Mouse (Mus musculus): Measurements from ENCODE around the gene Olfr376. TPM values are rescaled to one million over a fixed set of nuclear protein-coding genes. Genes with fewer than 3 reads are reported as not detected.

Olfr376 gene
- total RNA-seq (2014; fragmentation: Nextera tagmentation) (not detected in 2 replicates), total RNA-seq (2017) (0.27 TPM in 1 of 2 replicates, not detected in the other), polyA plus RNA-seq (2012) (not detected in 2 replicates)

- Histone ChIP-seq H3K4me1 (ENCODE audit: insufficient read depth, low read depth, low read length) (no peaks in the 10 kb centered on the region), H3K9me3 (replicated peaks) (no peaks in the 10 kb centered on the region), H3K36me3 (replicated peaks) (no peaks in the 10 kb centered on the region), H3K4me3 (ENCODE audit: low read depth, low read length) (no peak within 1 kb of the TSS), H3K27me3 (ENCODE audit: insufficient read depth, low read length) (no peaks in the 10 kb centered on the region)
- ATAC-seq (ENCODE audit: extremely low read depth, insufficient number of reproducible peaks, low FRiP score, poor library complexity, severe bottlenecking), result no peak
- TF ChIP-seq GATA1 (IDR thresholded peaks at IDR 0.05; ENCODE audit: borderline replicate concordance, low read length) (no peak), GATA2 (IDR thresholded peaks at IDR 0.05; ENCODE audit: borderline replicate concordance, low read depth, low read length) (no peak), POLR2AphosphoS5 (IDR thresholded peaks at IDR 0.05; ENCODE audit: insufficient replicate concordance, low read depth, low read length) (no peak), TAL1 (conservative IDR thresholded peaks at IDR 0.05; ENCODE audit: low read depth, low read length) (no peak), CTCF (IDR thresholded peaks at IDR 0.05; ENCODE audit: low read depth, low read length) (no peak)
- DNase-seq (ENCODE audit: low spot score), result no peak
Measured at GRCm38 (mm10) chr11:73370946-73371345, at the start of gene Olfr376. TSS of gene Olfr376 (plus strand) at chr11:73371246.

- H3K27me3 ChIP-seq (ENCODE audit: insufficient read depth, low read length), result no peaks in the 10 kb centered on the region
- peaks cover 6% of the 10 kb centered on the region for H3K9me3 ChIP-seq (replicated peaks)
- H3K36me3 ChIP-seq (replicated peaks), result no peaks in the 10 kb centered on the region
- TF ChIP-seq CTCF (IDR thresholded peaks at IDR 0.05; ENCODE audit: low read depth, low read length) (no peak), POLR2AphosphoS5 (IDR thresholded peaks at IDR 0.05; ENCODE audit: insufficient replicate concordance, low read depth, low read length) (no peak), TAL1 (conservative IDR thresholded peaks at IDR 0.05; ENCODE audit: low read depth, low read length) (no peak), GATA2 (IDR thresholded peaks at IDR 0.05; ENCODE audit: borderline replicate concordance, low read depth, low read length) (no peak), GATA1 (IDR thresholded peaks at IDR 0.05; ENCODE audit: borderline replicate concordance, low read length) (no peak)
- ATAC-seq (ENCODE audit: extremely low read depth, insufficient number of reproducible peaks, low FRiP score, poor library complexity, severe bottlenecking) (no peak), DNase-seq (ENCODE audit: low spot score) (no peak)
- H3K4me1 ChIP-seq (ENCODE audit: insufficient read depth, low read depth, low read length), result peaks cover 6% of the 10 kb centered on the region
- H3K4me3 ChIP-seq (ENCODE audit: low read depth, low read length), result no peak overlapping the region
Measured at GRCm38 (mm10) chr11:73323906-73324830, 46.9 kb upstream of the Olfr376 start.

- Histone ChIP-seq H3K27me3 (ENCODE audit: insufficient read depth, low read length) (peaks cover 9% of the 10 kb centered on the region; the same call in 1 of the 2 replicates), H3K9me3 (replicated peaks) (peaks cover under 1% of the 10 kb centered on the region; the same call in 1 of the 2 replicates), H3K36me3 (replicated peaks) (no peaks in the 10 kb centered on the region), H3K4me1 (ENCODE audit: insufficient read depth, low read depth, low read length) (peaks cover 4% of the 10 kb centered on the region), H3K4me3 (ENCODE audit: low read depth, low read length) (no peak overlapping the region)
- DNase-seq (ENCODE audit: low spot score) (no peak), ATAC-seq (ENCODE audit: extremely low read depth, insufficient number of reproducible peaks, low FRiP score, poor library complexity, severe bottlenecking) (no peak)
- TF ChIP-seq CTCF (IDR thresholded peaks at IDR 0.05; ENCODE audit: low read depth, low read length) (no peak), POLR2AphosphoS5 (IDR thresholded peaks at IDR 0.05; ENCODE audit: insufficient replicate concordance, low read depth, low read length) (no peak), TAL1 (conservative IDR thresholded peaks at IDR 0.05; ENCODE audit: low read depth, low read length) (no peak), GATA2 (IDR thresholded peaks at IDR 0.05; ENCODE audit: borderline replicate concordance, low read depth, low read length) (no peak), GATA1 (IDR thresholded peaks at IDR 0.05; ENCODE audit: borderline replicate concordance, low read length) (no peak)
Measured at GRCm38 (mm10) chr11:73326485-73326886, 44.6 kb upstream of the Olfr376 start.

GRCm38 (mm10) chr11:73327361-73327760 is 43.7 kb upstream of the Olfr376 start:
- DNase-seq (ENCODE audit: low spot score), result no peak
- Histone ChIP-seq H3K27me3 (ENCODE audit: insufficient read depth, low read length) (peaks cover 9% of the 10 kb centered on the region; the same call in 1 of the 2 replicates), H3K9me3 (replicated peaks) (no peaks in the 10 kb centered on the region), H3K36me3 (replicated peaks) (no peaks in the 10 kb centered on the region), H3K4me1 (ENCODE audit: insufficient read depth, low read depth, low read length) (peaks cover 4% of the 10 kb centered on the region), H3K4me3 (ENCODE audit: low read depth, low read length) (no peak overlapping the region)
- ATAC-seq (ENCODE audit: extremely low read depth, insufficient number of reproducible peaks, low FRiP score, poor library complexity, severe bottlenecking), result no peak
- TF ChIP-seq GATA2 (IDR thresholded peaks at IDR 0.05; ENCODE audit: borderline replicate concordance, low read depth, low read length) (no peak), CTCF (IDR thresholded peaks at IDR 0.05; ENCODE audit: low read depth, low read length) (no peak), POLR2AphosphoS5 (IDR thresholded peaks at IDR 0.05; ENCODE audit: insufficient replicate concordance, low read depth, low read length) (no peak), TAL1 (conservative IDR thresholded peaks at IDR 0.05; ENCODE audit: low read depth, low read length) (no peak), GATA1 (IDR thresholded peaks at IDR 0.05; ENCODE audit: borderline replicate concordance, low read length) (no peak)

- TF ChIP-seq GATA2 (IDR thresholded peaks at IDR 0.05; ENCODE audit: borderline replicate concordance, low read depth, low read length), result no peak
- no peak for TF ChIP-seq CTCF (IDR thresholded peaks at IDR 0.05; ENCODE audit: low read depth, low read length)
- no peak for TF ChIP-seq TAL1 (conservative IDR thresholded peaks at IDR 0.05; ENCODE audit: low read depth, low read length)
- TF ChIP-seq POLR2AphosphoS5 (IDR thresholded peaks at IDR 0.05; ENCODE audit: insufficient replicate concordance, low read depth, low read length), result no peak
- no peak for TF ChIP-seq GATA1 (IDR thresholded peaks at IDR 0.05; ENCODE audit: borderline replicate concordance, low read length)
- Histone ChIP-seq H3K27me3 (ENCODE audit: insufficient read depth, low read length) (peaks cover 9% of the 10 kb centered on the region; the same call in 1 of the 2 replicates), H3K4me3 (ENCODE audit: low read depth, low read length) (no peak within 1 kb of the TSS), H3K4me1 (ENCODE audit: insufficient read depth, low read depth, low read length) (no peaks in the 10 kb centered on the region), H3K9me3 (replicated peaks) (no peaks in the 10 kb centered on the region), H3K36me3 (replicated peaks) (no peaks in the 10 kb centered on the region)
- ATAC-seq (ENCODE audit: extremely low read depth, insufficient number of reproducible peaks, low FRiP score, poor library complexity, severe bottlenecking) (no peak), DNase-seq (ENCODE audit: low spot score) (no peak)
Measured at GRCm38 (mm10) chr11:73329442-73329841, 41.6 kb upstream of the Olfr376 start, which contains the start of the genes Aspa, Gm49340 and Spata22. TSS of gene Aspa (minus strand) at chr11:73329596. TSS of gene Gm49340 (plus strand) at chr11:73329741. TSS of gene Spata22 (plus strand) at chr11:73329741.

GRCm38 (mm10) chr11:73333357-73333756 is 37.7 kb upstream of the Olfr376 start:
- Histone ChIP-seq H3K36me3 (replicated peaks) (no peaks in the 10 kb centered on the region), H3K9me3 (replicated peaks) (no peaks in the 10 kb centered on the region), H3K4me3 (ENCODE audit: low read depth, low read length) (no peak overlapping the region), H3K4me1 (ENCODE audit: insufficient read depth, low read depth, low read length) (no peaks in the 10 kb centered on the region), H3K27me3 (ENCODE audit: insufficient read depth, low read length) (peaks cover 9% of the 10 kb centered on the region; the same call in 1 of the 2 replicates)
- no peak for DNase-seq (ENCODE audit: low spot score)
- no peak for ATAC-seq (ENCODE audit: extremely low read depth, insufficient number of reproducible peaks, low FRiP score, poor library complexity, severe bottlenecking)
- TF ChIP-seq TAL1 (conservative IDR thresholded peaks at IDR 0.05; ENCODE audit: low read depth, low read length), result no peak
- no peak for TF ChIP-seq GATA2 (IDR thresholded peaks at IDR 0.05; ENCODE audit: borderline replicate concordance, low read depth, low read length)
- TF ChIP-seq POLR2AphosphoS5 (IDR thresholded peaks at IDR 0.05; ENCODE audit: insufficient replicate concordance, low read depth, low read length), result no peak
- TF ChIP-seq GATA1 (IDR thresholded peaks at IDR 0.05; ENCODE audit: borderline replicate concordance, low read length), result no peak
- no peak for TF ChIP-seq CTCF (IDR thresholded peaks at IDR 0.05; ENCODE audit: low read depth, low read length)
